Mouse (Mus musculus) heart, embryonic 12.5 days (tissue): ENCODE results near the gene Ssr1. TPM values are rescaled to one million over a fixed set of nuclear protein-coding genes. Genes with fewer than 3 reads are reported as not detected.

Experiments used
- ATAC-seq: fragments of 200-750 bp; cut with Nextera tagmentation; 2 replicates; pipeline ENCODE4 v1.8.0; 2017; ENCODE audit warnings: moderate TSS enrichment, moderate library complexity; ENCODE audit not compliant: insufficient number of reproducible peaks, low FRiP score
- H3K27ac ChIP-seq: fragments of 300-500 bp; sonication (generic); 2 replicates; pipeline ENCODE4 v1.5.1; 2016; ENCODE audit warnings: mild to moderate bottlenecking, moderate library complexity; ENCODE audit not compliant: poor library complexity, severe bottlenecking
- H3K27me3 ChIP-seq: fragments of 300-500 bp; sonication (generic); replicated peaks from 2 replicates; pipeline ENCODE4 v1.6.1; 2016; ENCODE audit warnings: mild to moderate bottlenecking, moderate library complexity
- H3K36me3 ChIP-seq: fragments of 300-500 bp; sonication (generic); 2 replicates; pipeline ENCODE4 v1.6.1; 2016; ENCODE audit warnings: mild to moderate bottlenecking, moderate library complexity
- H3K4me1 ChIP-seq: fragments of 300-500 bp; sonication (generic); replicated peaks from 2 replicates; pipeline ENCODE4 v1.6.1; 2016; ENCODE audit warnings: mild to moderate bottlenecking
- H3K4me2 ChIP-seq: fragments of 300-500 bp; sonication (generic); 2 replicates; pipeline ENCODE4 v1.6.1; 2016; ENCODE audit warnings: mild to moderate bottlenecking, moderate library complexity
- H3K4me3 ChIP-seq: fragments of 300-500 bp; sonication (generic); 2 replicates; pipeline ENCODE4 v1.5.1; 2016; ENCODE audit warnings: mild to moderate bottlenecking
- H3K9ac ChIP-seq: fragments of 300-500 bp; sonication (generic); 2 replicates; pipeline ENCODE4 v1.6.1; 2016; ENCODE audit warnings: mild to moderate bottlenecking, moderate library complexity
- H3K9me3 ChIP-seq: fragments of 300-500 bp; sonication (generic); replicated peaks from 2 replicates; pipeline ENCODE4 v1.6.1; 2016; ENCODE audit warnings: mild to moderate bottlenecking, moderate library complexity
- WGBS: fragments of 180-500 bp; shearing (Covaris S2); methylation state at CpG from one replicate; pipeline ENCODE4 v1.1.7; 2016; 5-methylcytosine and 5-hydroxymethylcytosine counted together
- polyA plus RNA-seq: library from polyadenylated mRNA; unstranded; fragments of >200 nt; fragmentation: Nextera tagmentation; extraction: Ambion mirVana; gene quantifications from 2 replicates; pipeline ENCODE4 v1.2.1, GENCODE M21; 2016

The Ssr1 gene
- polyA plus RNA-seq, 1 experiment from 2014 or later = 124 TPM

DNA sequence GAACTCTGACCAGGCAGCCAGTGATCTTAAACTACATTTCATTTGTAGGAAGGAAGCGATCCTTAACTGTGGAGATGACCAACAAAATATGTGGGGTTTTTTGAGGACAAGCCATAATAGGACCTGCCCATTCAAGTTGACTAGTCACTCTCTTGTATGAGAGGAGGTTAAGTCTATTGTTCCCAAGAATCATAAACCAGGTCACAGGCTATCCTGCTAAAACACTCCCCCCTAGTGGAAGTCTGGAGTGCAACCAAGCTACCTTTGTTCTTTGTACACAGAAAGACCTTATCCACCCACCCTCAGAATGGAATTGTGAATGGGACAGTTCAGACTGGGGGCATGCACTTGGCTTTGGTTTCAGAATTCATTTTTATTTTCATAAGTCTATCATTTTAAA, 49.7 kb downstream of the Ssr1 start:
- no peak overlapping the region for H3K4me3 ChIP-seq
- WGBS = 82% methylated on average over 1 of the region's 1 CpGs
- H3K36me3 ChIP-seq = peaks cover 52% of the 10 kb centered on the region
- H3K4me2 ChIP-seq = no peak overlapping the region
- H3K27me3 ChIP-seq = no peaks in the 10 kb centered on the region
- H3K4me1 ChIP-seq = peaks cover 31% of the 10 kb centered on the region
- H3K27ac ChIP-seq = no peak overlapping the region
- no peaks in the 10 kb centered on the region for H3K9me3 ChIP-seq
- no peak overlapping the region for H3K9ac ChIP-seq
- ATAC-seq = no peak

- WGBS = 84% methylated on average over 3 of the region's 3 CpGs
- no peak for ATAC-seq
- peaks cover 49% of the 10 kb centered on the region for H3K36me3 ChIP-seq
Measured at GRCm38 (mm10) chr13:37943466-37943865, 50.6 kb downstream of the Ssr1 start.

DNA sequence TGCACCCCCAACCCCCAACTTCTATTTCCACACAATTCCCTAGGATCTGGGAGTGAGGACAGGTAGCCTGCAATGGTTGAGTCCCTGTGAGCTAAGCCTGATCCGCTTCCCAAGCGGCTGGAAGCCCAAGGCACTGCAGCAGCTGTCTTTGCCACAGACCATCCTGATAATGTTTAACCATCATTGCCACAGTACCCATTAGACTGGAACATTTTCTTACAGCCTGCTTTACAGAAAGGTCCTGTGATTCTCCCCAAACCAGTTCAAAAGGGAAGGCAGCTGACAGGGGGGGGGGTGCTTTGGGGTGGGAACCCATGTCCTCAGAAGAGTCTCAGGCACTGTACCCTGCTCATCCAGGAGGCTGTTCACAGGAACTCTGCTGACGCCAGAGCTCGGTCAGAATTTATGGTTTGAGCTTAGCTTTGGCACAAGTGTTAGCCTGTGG, 51.1 kb downstream of the Ssr1 start:
- Histone ChIP-seq H3K4me2 (no peak overlapping the region), H3K36me3 (peaks cover 46% of the 10 kb centered on the region), H3K4me1 (peaks cover 31% of the 10 kb centered on the region), H3K9me3 (no peaks in the 10 kb centered on the region), H3K9ac (no peak overlapping the region), H3K27me3 (no peaks in the 10 kb centered on the region), H3K4me3 (no peak overlapping the region), H3K27ac (no peak overlapping the region)
- ATAC-seq = no peak
- WGBS = 82% methylated on average over 4 of the region's 4 CpGs

More at GRCm38 (mm10) chr13:37943466-37943865, 50.6 kb downstream of the Ssr1 start:
- no peak overlapping the region for H3K9ac ChIP-seq
- H3K27me3 ChIP-seq = no peaks in the 10 kb centered on the region
- no peak overlapping the region for H3K4me2 ChIP-seq
- no peak overlapping the region for H3K27ac ChIP-seq
- no peak overlapping the region for H3K4me3 ChIP-seq
- H3K4me1 ChIP-seq = peaks cover 31% of the 10 kb centered on the region
- H3K9me3 ChIP-seq = no peaks in the 10 kb centered on the region

DNA sequence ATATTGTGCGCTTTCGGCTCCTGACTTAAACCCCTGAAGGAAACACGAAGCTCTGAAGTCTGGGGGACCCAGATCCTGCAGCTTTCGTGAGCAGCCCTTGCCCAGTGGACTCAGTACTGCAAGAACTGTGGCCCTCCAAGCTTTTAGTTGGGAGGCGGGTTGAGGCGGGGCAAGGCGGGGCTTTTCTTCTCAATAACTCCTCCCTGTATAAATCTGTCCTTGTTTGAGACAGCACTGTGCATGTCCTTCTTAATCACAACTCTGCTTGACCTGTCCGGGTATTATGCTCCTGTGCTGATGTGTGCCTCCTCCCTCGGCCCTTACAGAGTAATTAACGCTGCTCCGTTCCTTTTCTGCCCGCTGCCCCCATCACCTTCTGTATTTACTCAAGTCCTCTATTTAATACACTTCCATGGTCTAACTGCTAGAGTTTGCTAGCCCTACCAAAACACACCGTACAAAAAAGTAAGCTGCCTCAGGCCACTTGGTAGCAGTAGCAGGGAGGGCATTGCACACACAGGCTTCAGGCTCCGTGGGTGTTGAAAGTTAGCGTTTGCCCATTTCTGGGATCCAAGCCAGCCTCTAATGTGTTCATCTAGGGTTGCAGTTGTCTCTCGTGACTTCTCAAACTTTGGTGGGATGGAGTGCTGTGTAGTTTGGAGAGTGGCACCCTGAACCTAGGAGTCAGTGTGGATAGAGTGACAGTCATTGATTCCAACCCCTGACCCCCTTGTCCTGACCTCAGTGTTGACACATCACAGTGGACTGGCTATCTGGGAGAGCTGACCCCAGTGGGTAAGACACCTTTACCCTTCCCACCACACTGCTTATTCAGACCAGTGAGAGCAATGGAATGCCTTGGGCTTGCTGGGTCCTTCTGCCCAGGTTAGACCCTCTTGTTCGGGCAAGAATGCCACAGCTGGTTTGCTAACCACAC, 51.8 kb downstream of the Ssr1 start:
- no peaks in the 10 kb centered on the region for H3K27me3 ChIP-seq
- WGBS = 80% methylated on average over 17 of the region's 17 CpGs
- peaks cover 40% of the 10 kb centered on the region for H3K36me3 ChIP-seq
- H3K9me3 ChIP-seq = no peaks in the 10 kb centered on the region
- ATAC-seq = no peak
- H3K4me2 ChIP-seq = no peak overlapping the region
- peaks cover 31% of the 10 kb centered on the region for H3K4me1 ChIP-seq
- no peak overlapping the region for H3K4me3 ChIP-seq
- H3K9ac ChIP-seq = no peak overlapping the region
- no peak overlapping the region for H3K27ac ChIP-seq

- Histone ChIP-seq H3K4me2 (no peak overlapping the region), H3K4me3 (no peak overlapping the region), H3K9ac (0 out of 2 replicates have a peak overlapping the region, but pooled peaks have one; percentile 30), H3K27me3 (no peaks in the 10 kb centered on the region), H3K27ac (no peak overlapping the region), H3K9me3 (no peaks in the 10 kb centered on the region), H3K36me3 (peaks cover 46% of the 10 kb centered on the region), H3K4me1 (peaks cover 23% of the 10 kb centered on the region)
- ATAC-seq = no peak
- WGBS = 86% methylated on average over 5 of the region's 5 CpGs
Measured at GRCm38 (mm10) chr13:37941138-37941645, 52.8 kb downstream of the Ssr1 start.

GRCm38 (mm10) chr13:37940649-37941048, 53.4 kb downstream of the Ssr1 start:
- 76% methylated on average over 5 of the region's 5 CpGs for WGBS

GRCm38 (mm10) chr13:37940167-37940566, 53.9 kb downstream of the Ssr1 start:
- Histone ChIP-seq H3K9me3 (no peaks in the 10 kb centered on the region), H3K9ac (no peak overlapping the region), H3K36me3 (peaks cover 54% of the 10 kb centered on the region), H3K27me3 (no peaks in the 10 kb centered on the region), H3K4me2 (no peak overlapping the region), H3K27ac (no peak overlapping the region), H3K4me3 (no peak overlapping the region), H3K4me1 (peaks cover 13% of the 10 kb centered on the region)
- 82% methylated on average over 2 of the region's 2 CpGs for WGBS
- no peak for ATAC-seq

More at GRCm38 (mm10) chr13:37940649-37941048, 53.4 kb downstream of the Ssr1 start:
- peaks cover 51% of the 10 kb centered on the region for H3K36me3 ChIP-seq
- H3K27me3 ChIP-seq = no peaks in the 10 kb centered on the region
- ATAC-seq = no peak
- peaks cover 17% of the 10 kb centered on the region for H3K4me1 ChIP-seq
- H3K9ac ChIP-seq = 0 out of 2 replicates have a peak overlapping the region, but pooled peaks have one; percentile 30
- no peak overlapping the region for H3K4me2 ChIP-seq
- no peak overlapping the region for H3K27ac ChIP-seq
- H3K9me3 ChIP-seq = no peaks in the 10 kb centered on the region
- no peak overlapping the region for H3K4me3 ChIP-seq

DNA sequence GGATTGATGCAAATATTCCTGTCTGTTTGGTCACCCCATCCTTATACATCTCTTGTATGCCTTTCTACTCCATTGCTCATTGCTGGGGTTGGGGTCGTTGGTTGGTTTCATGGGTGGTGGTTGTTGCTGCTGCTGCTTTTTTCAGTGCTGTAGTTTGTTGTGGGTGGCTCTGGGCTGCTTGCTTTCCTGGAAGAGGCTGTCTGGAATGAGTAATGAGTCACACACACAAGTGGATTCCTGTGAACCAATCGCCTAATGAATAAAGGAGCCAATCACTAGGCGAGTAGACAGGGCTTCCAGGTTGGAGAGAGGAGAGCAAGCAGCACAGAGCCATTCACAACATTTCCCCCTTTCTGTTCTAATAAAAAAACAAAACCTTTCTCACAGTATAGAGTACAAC, 57.7 kb downstream of the Ssr1 start:
- Histone ChIP-seq H3K9me3 (no peaks in the 10 kb centered on the region), H3K27ac (no peak overlapping the region), H3K27me3 (no peaks in the 10 kb centered on the region), H3K4me3 (no peak overlapping the region), H3K4me1 (peaks cover 28% of the 10 kb centered on the region), H3K4me2 (no peak overlapping the region), H3K36me3 (peaks cover 64% of the 10 kb centered on the region), H3K9ac (no peak overlapping the region)
- WGBS = 90% methylated on average over 3 of the region's 3 CpGs
- no peak for ATAC-seq

DNA sequence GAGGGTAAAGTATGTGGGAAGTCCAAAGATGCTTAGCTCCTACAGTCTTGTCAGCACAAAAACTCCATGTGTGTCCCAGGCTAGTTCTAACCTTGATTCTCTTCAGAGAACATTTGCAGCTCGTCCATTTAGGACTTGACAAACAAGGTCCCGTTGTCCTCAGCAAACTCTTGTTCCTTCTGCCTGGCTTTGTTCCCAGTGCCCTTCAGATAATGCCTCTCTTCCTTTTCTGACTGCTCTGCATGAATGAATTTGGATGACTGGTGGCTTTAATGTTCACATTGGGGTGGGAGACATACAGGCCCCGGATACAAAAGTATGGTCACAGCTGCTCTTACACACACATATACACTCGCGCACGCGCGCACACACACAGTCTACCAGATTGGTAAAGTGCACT, 59.1 kb downstream of the Ssr1 start:
- WGBS = 71% methylated on average over 8 of the region's 8 CpGs
- peaks cover 68% of the 10 kb centered on the region for H3K36me3 ChIP-seq
- H3K4me3 ChIP-seq = no peak overlapping the region
- no peaks in the 10 kb centered on the region for H3K27me3 ChIP-seq
- H3K9ac ChIP-seq = no peak overlapping the region
- peak overlapping the region; percentile 22 for H3K27ac ChIP-seq
- no peaks in the 10 kb centered on the region for H3K9me3 ChIP-seq
- ATAC-seq = no peak
- H3K4me1 ChIP-seq = peaks cover 30% of the 10 kb centered on the region
- H3K4me2 ChIP-seq = no peak overlapping the region

DNA sequence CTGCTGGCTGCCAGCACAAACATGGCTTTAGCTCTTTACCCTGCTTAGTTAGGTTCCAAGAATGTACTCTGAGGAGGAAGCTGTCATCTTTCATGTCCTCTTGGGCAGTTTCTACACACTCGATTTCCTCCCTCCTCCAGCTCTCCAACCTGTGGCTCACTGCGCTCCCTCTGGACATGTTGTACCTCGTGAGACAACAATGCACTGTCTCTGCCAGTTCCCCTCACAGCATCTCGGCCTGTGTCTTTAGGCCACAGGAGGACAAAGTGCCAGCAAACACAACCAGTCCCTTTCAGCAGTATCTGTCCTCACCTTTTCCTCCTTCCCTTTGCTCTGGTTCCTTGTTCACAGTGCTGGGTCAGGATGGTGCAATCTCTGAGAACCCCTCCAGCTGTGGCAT, 59.9 kb downstream of the Ssr1 start:
- H3K4me2 ChIP-seq = no peak overlapping the region
- WGBS = 70% methylated on average over 4 of the region's 4 CpGs
- no peak overlapping the region for H3K9ac ChIP-seq
- no peak overlapping the region for H3K27ac ChIP-seq
- H3K4me3 ChIP-seq = no peak overlapping the region
- H3K9me3 ChIP-seq = no peaks in the 10 kb centered on the region
- ATAC-seq = no peak
- peaks cover 30% of the 10 kb centered on the region for H3K4me1 ChIP-seq
- peaks cover 77% of the 10 kb centered on the region for H3K36me3 ChIP-seq
- no peaks in the 10 kb centered on the region for H3K27me3 ChIP-seq

GRCm38 (mm10) chr13:37931210-37931922, 62.7 kb downstream of the Ssr1 start:
- Histone ChIP-seq H3K9me3 (no peaks in the 10 kb centered on the region), H3K9ac (no peak overlapping the region), H3K27ac (no peak overlapping the region), H3K4me1 (peaks cover 37% of the 10 kb centered on the region), H3K4me3 (no peak overlapping the region), H3K27me3 (no peaks in the 10 kb centered on the region), H3K4me2 (no peak overlapping the region), H3K36me3 (peaks cover 81% of the 10 kb centered on the region)
- WGBS = 72% methylated on average over 27 of the region's 27 CpGs
- peak; percentile 60 for ATAC-seq
